8 mouse cellular contexts compared by ENCODE assay signal in genomic region chr12:86823488-86823854, GRCm38 (mm10).
DNase-seq lines count a peak whose midpoint lies in the region; ATAC-seq and TF ChIP-seq lines count a peak whose summit lies in the region.

No protein-coding gene starts in this region.

- peak overlapping the region; percentile 65 for H3K4me2 ChIP-seq in heart, embryonic 14.5 days (ENCODE audit: low read length)
- H3K4me2 ChIP-seq in forebrain, postnatal 0 days (ENCODE audit: low read depth) = peak overlapping the region; percentile 45
- H3K4me2 ChIP-seq in liver, postnatal 0 days (ENCODE audit: low read depth, low read length) = peak overlapping the region; percentile 68

- H3K4me1 ChIP-seq in heart, embryonic 14.5 days (ENCODE audit: control insufficient read depth in 2 of 2, insufficient read depth in 2 of 2, low read length in 2 of 2) = peaks cover 48 to 57% of the 10 kb centered on the region in 2 experiments
- peaks cover 4 to 20% of the 10 kb centered on the region in 2 experiments for H3K4me1 ChIP-seq in ES-E14 (ENCODE audit: control insufficient read depth in 2 of 2, insufficient read depth in 2 of 2, low read length in 2 of 2, poor library complexity in 1 of 2)
- peaks cover 23% of the 10 kb centered on the region for H3K4me1 ChIP-seq in forebrain, postnatal 0 days (ENCODE audit: insufficient read depth)
- H3K4me1 ChIP-seq in liver, postnatal 0 days (ENCODE audit: insufficient read depth) = peaks cover 46% of the 10 kb centered on the region

- TF ChIP-seq CTCF in forebrain, postnatal 0 days (IDR thresholded peaks at IDR 0.05; ENCODE audit: low read depth) = no peak
- TF ChIP-seq CTCF in liver, postnatal 0 days (IDR thresholded peaks at IDR 0.05; ENCODE audit: low read depth) = no peak

- H3K9ac ChIP-seq in heart, embryonic 14.5 days (ENCODE audit: low read length) = peak overlapping the region; percentile 74
- H3K9ac ChIP-seq in ES-E14 (ENCODE audit: insufficient read depth, low read depth, low read length, poor library complexity, severe bottlenecking) = peak overlapping the region; percentile 82
- peak overlapping the region; percentile 29 for H3K9ac ChIP-seq in forebrain, postnatal 0 days
- H3K9ac ChIP-seq in liver, postnatal 0 days (replicated peaks) = peak overlapping the region; percentile 52

- peak overlapping the region; percentile 18 to 24 for H3K4me3 ChIP-seq in heart, embryonic 14.5 days (ENCODE audit: control insufficient read depth in 1 of 2, insufficient read depth in 1 of 2, low read depth in 1 of 2, low read length in 2 of 2)
- peak overlapping the region; percentile 56 to 57 for H3K4me3 ChIP-seq in ES-E14 (ENCODE audit: insufficient read depth in 1 of 2, low read depth in 1 of 2, low read length in 2 of 2, poor library complexity in 1 of 2, severe bottlenecking in 1 of 2)
- H3K4me3 ChIP-seq in forebrain, postnatal 0 days (ENCODE audit: low read depth, low read length) = no peak overlapping the region
- peak overlapping the region; percentile 24 for H3K4me3 ChIP-seq in liver, postnatal 0 days (ENCODE audit: low read depth, low read length)

- peak overlapping the region; percentile 97 for H3K27ac ChIP-seq in heart, embryonic 14.5 days (replicated peaks in 1 of 2; ENCODE audit: control insufficient read depth in 1 of 2, insufficient read depth in 1 of 2, low read depth in 2 of 2, low read length in 2 of 2)
- peak overlapping the region; percentile 87 for H3K27ac ChIP-seq in ES-E14 (ENCODE audit: insufficient read depth, low read depth, low read length, poor library complexity, severe bottlenecking)
- peak overlapping the region; percentile 96 for H3K27ac ChIP-seq in forebrain, postnatal 0 days (ENCODE audit: low read depth, low read length)
- peak overlapping the region; percentile 88 for H3K27ac ChIP-seq in liver, postnatal 0 days (ENCODE audit: low read depth)

- TF ChIP-seq EP300 in liver, postnatal 0 days (IDR thresholded peaks at IDR 0.05; ENCODE audit: low read depth) = no peak

- H3K36me3 ChIP-seq in heart, embryonic 14.5 days (ENCODE audit: control insufficient read depth, insufficient read depth, low read length) = no peaks in the 10 kb centered on the region
- no peaks in the 10 kb centered on the region for H3K36me3 ChIP-seq in ES-E14 (ENCODE audit: control insufficient read depth, insufficient read depth, low read length, poor library complexity, severe bottlenecking)
- H3K36me3 ChIP-seq in forebrain, postnatal 0 days (ENCODE audit: insufficient read depth) = no peaks in the 10 kb centered on the region
- no peaks in the 10 kb centered on the region for H3K36me3 ChIP-seq in liver, postnatal 0 days (replicated peaks; ENCODE audit: insufficient read depth, low read length)

- in situ Hi-C loops in ES-E14 (cut with MboI; ENCODE audit: low sequenced_read_pairs in 2 of 2, unreplicated experiment in 2 of 2) = no loop called here

- no peak for DNase-seq in heart, adult 18-20 months
- DNase-seq in ES-E14 (ENCODE audit: low read depth, low spot score) = no peak
- DNase-seq in forebrain, postnatal 0 days = no peak
- DNase-seq in liver, postnatal 0 days = no peak
- DNase-seq in left cerebral cortex, adult 9 months (ENCODE audit: low spot score in 2 of 2) = no peak
- no peak for DNase-seq in left cerebral cortex, postnatal 36 days (ENCODE audit: low spot score in 2 of 2)
- no peak for DNase-seq in urinary bladder, postnatal 14 days (ENCODE audit: low spot score)

- intact Hi-C loops in left cerebral cortex, postnatal 36 days (cut with DNase I) = no loop called here

- no peaks in the 10 kb centered on the region for H3K27me3 ChIP-seq in heart, embryonic 14.5 days (ENCODE audit: control insufficient read depth, insufficient read depth, low read length)
- no peaks in the 10 kb centered on the region for H3K27me3 ChIP-seq in forebrain, postnatal 0 days (ENCODE audit: insufficient read depth, low read length)
- no peaks in the 10 kb centered on the region for H3K27me3 ChIP-seq in liver, postnatal 0 days (ENCODE audit: insufficient read depth, low read length)

- ATAC-seq in heart, embryonic 14.5 days (ENCODE audit: insufficient number of reproducible peaks, insufficient read depth, low FRiP score, low read depth) = no peak
- no peak for ATAC-seq in forebrain, postnatal 0 days
- no peak for ATAC-seq in liver, postnatal 0 days

- 59% methylated on average over 4 of the region's 4 CpGs for WGBS in heart, embryonic 14.5 days
- WGBS in forebrain, postnatal 0 days = 21% methylated on average over 4 of the region's 4 CpGs
- WGBS in liver, postnatal 0 days (ENCODE audit: insufficient replicate concordance) = 56% methylated on average over 4 of the region's 4 CpGs

- H3K9me3 ChIP-seq in heart, embryonic 14.5 days (ENCODE audit: control insufficient read depth, low read length) = no peaks in the 10 kb centered on the region
- no peaks in the 10 kb centered on the region for H3K9me3 ChIP-seq in ES-E14 (ENCODE audit: control insufficient read depth, insufficient read depth, low read depth, low read length)
- no peaks in the 10 kb centered on the region for H3K9me3 ChIP-seq in forebrain, postnatal 0 days (ENCODE audit: low read length)
- no peaks in the 10 kb centered on the region for H3K9me3 ChIP-seq in liver, postnatal 0 days (ENCODE audit: low read length)

TF ChIP-seq in ES-E14, 5 proteins besides CTCF, POLR2A, EP300 and RAD21:
- no peak for TF ChIP-seq ZNF384 (IDR thresholded peaks at IDR 0.05; ENCODE audit: low read depth, low read length)
- TF ChIP-seq ZC3H11A (IDR thresholded peaks at IDR 0.05; ENCODE audit: borderline replicate concordance, low read depth, low read length) = no peak
- TF ChIP-seq HCFC1 (IDR thresholded peaks at IDR 0.05; ENCODE audit: borderline replicate concordance, insufficient read depth, low read length) = no peak
- no peak for TF ChIP-seq CHD2 (IDR thresholded peaks at IDR 0.05; ENCODE audit: low read depth, low read length)
- no peak for TF ChIP-seq MAFK (IDR thresholded peaks at IDR 0.05; ENCODE audit: insufficient read depth, low read depth, low read length)

Comparison
In these comparisons a context has a peak if more than half of its experiments do, and no peak if none do; other contexts are left out.
1. H3K9ac ChIP-seq: peak in every context shown above with its lines; median percentile 82 in ES-E14; 74 in heart, embryonic 14.5 days; 52 in liver, postnatal 0 days; 29 in forebrain, postnatal 0 days.